Mouse (Mus musculus) frontal cortex, adult (tissue): Measurements from ENCODE around the gene Spata3.
"Not testable (repeated sequence)": the region's sequence is repeated elsewhere in the genome, so short reads cannot be mapped to it uniquely, and the experiment has no call there.

Experiments used
- ATAC-seq: cut with Nextera tagmentation; 2 replicates; pipeline ENCODE4 v1.9.2; 2017; ENCODE audit warnings: mild to moderate bottlenecking, moderate library complexity, mixed read lengths; ENCODE audit not compliant: low TSS enrichment

Spata3 gene

DNA sequence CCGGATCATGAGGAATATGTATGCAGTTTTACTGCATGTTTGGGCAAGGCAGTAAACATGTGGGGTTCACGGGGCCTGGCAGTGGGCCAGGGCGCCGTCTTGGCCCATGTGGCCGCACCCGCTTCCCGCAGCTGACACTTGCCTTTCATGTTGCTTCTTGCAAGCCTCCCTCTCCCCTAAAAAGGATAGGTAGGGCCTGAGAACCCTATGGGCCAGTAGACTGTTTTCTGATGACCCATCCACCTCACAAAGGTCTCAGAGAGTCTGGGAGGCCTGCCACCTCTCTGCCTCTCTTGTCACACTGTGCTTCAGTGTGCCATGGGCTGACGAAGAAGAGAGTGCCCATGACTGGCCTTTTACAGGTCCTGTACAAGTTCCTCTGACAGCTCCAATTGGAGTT, at the start of gene Spata3:
Gene Spata3 (plus strand): TSS at position 301 of the 400 bp plus-strand sequence.
- no peak for ATAC-seq

DNA sequence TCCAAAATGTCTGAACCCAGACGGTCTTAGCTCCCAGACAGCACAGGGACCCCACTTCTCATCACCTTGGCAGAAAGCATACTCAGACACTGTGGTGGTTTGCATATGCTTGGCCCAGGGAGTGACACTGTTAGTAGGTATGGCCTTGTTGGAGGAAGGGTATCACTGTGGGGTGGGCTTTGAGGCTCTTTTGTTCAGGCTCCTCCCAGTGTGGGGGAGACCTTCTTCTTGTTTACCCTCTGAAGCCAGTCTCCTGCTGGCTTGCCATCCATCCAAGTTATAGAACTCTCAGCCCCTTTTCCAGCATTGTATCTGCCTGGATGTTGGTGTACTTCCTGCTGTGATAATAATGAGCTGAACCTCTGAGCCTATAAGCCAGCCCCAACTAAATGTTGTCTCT, 47.5 kb upstream of the Spata3 start:
- ATAC-seq = no peak

DNA sequence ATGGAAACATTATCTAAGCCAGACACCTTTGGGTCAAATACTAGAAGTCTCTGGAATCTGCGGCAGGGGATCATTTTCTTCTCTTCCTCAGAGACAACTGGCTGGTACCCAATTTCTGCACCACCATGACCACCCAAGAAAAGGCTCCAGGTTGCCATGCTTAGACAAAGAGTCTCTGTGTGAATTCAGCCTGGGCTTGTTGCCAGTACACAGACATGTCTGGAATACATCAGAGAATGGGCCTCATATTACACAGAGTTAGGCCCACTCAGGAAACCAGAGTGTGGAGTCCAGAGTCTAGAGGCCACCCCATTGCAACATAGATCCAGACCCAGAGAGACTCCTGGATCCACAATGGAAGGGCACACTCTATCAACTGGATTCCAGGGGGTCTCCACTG, 47.1 kb upstream of the Spata3 start:
- ATAC-seq = no peak

DNA sequence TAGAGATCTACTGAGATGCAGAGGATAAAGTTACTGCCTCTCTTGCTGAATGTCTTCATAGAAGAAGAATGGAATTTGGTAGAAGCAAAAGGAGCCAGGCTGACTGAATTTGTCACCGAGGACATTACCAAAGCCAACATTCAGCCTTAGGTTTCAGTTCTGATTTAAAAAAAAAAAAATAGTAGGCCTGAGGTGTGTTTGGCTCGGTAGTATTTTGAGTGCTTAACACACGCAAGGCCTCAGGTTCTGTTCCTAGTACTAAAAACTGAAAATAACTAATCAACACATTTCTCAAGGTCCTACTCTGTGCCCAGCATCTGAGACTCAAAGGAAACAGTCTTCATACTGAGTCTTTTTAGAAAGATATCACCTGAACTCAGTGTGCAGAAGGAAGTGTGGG, 45.5 kb upstream of the Spata3 start:
- ATAC-seq = no peak

DNA sequence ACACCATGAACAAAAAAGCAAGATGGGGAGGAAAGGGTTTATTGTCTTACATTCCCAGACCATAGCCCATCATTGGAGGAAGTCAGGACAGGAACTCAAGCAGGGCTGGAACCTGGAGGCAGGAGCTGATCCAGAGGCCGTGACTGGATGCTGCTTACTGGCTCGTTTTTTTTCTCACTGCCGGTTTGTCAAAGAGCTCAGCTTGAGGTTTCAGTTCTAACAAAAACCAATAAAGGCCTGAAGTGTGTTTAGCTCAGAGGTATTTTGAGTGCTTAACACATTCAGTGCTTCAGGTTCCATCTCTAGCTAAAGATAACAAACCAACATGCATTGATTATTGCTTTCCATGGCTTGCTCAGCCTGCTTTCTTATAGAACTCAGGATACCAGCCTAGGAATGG, 44.3 kb upstream of the Spata3 start:
- no peak for ATAC-seq

DNA sequence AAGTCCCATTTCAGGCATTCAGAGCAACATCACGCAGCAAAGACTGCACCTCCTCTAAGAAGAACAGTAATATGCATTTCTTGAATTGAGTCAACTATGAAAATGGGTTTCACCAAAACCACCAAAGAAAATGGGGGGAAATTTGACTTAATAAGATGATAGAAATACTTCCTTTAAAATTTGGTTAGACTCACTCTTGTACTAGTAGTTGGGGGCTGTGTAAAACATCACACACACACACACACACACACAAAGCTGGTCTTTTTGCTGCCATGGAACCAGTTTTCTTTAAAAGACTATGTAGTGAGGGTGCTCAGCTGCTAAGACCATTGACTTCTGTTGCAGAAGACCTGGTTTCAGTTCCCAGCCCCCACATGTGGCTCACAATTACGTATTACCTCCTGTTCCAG, 43.1 kb upstream of the Spata3 start:
- no peak for ATAC-seq

DNA sequence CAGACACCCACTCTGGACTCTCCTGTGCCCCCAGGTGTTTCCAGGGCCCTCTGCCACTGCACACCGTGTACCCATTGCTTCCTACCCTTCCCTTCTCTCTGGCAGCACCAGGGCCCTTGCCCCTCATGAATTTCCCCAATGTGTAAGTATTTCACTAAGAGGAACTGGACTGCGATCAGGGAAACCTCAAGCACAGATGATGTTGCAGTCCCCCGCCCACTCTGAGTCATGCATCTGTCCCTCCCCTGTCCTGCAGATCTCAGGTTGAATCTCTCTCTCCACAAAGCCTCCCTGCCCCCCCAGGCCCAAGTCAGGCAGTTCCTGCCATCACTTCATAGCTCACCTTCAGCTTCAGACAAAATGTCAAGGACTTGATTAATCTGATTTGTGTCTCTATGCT, 38.9 kb upstream of the Spata3 start:
- no peak for ATAC-seq

DNA sequence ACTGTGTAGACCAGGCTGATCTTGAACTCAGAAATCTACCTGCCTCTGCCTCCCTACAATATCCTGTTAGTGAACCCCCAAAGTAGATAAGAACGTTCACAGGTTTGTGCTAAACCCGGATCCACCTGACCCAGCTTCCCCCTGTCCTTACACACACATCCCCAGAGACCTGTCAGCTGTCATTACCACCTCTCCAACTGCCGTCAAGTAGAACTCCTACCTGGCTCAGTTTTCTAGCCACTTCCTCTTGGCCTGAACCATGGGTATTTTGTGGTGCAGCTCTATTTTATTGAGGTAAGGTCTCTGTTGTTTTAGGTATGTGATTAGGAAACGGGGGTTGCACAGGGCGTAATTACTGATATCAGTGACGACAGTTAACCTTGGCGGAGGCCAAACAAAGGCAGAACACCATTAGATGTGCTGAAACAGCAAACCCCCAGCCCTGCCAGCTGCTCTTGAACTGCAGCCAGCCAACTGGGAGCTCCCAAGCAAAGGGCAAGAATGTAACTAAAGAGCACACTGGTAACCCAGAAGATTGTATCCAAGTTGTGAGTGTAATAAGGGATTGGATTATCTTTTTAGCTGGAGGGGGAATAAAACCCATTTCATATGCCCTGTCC, 34.8 kb upstream of the Spata3 start:
- no peak for ATAC-seq

DNA sequence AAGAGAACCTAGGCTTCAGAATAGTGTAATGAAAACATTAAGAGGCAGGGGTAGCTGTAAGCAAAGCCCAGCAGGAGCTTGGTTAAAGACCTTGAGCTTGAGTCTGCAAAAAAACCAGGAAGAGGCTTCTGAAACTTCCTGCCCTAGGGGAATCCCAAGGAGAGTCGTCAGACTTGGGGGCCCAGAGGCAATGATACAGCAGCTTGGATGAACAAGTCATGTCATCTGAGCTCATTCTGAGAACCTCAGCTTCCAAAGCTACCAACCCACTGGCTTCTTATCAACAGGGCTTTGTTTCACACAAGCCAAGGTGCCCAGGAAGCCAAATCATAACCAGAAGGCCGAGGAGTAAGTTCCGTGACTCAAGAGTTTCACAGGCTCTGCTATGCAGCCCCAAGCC, 30.8 kb upstream of the Spata3 start:
- ATAC-seq = no peak

DNA sequence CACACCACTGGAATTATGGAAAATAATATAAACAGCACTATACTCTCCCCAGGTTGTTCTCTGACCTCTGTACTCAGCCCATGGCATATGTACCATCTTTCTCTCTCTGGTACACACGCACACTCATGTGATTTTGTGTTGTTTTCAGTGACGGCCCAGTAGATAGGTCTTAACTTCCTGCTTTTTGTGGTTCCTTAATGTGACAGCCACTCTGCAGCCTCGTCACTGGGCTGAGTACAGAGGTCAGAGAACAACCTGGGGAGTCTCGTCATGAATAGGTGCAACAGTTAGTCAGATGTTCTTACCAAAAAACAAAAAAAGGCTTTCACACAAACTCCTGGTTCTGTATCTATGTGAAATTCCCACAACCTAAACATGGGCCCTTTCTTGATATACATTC, 28.3 kb upstream of the Spata3 start:
- no peak for ATAC-seq

DNA sequence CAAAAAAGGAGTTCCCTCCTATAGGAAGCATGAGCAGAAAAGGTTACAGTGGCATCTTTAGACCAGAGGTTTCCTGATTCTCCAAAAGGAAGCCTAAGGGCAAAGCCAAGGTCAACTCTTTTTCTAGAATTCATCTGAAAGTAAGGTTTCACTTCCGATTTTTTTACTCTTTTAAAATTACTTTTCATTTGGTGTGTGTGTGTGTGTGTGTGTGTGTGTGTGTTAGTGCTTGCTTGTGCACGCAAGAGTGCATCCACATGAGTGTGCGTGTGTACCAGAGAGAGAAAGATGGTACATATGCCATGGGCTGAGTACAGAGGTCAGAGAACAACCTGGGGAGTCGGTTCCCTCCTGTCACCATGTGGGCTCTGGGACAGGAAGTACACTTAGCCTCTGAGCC, 27.7 kb upstream of the Spata3 start:
- not testable (repeated sequence) for ATAC-seq

DNA sequence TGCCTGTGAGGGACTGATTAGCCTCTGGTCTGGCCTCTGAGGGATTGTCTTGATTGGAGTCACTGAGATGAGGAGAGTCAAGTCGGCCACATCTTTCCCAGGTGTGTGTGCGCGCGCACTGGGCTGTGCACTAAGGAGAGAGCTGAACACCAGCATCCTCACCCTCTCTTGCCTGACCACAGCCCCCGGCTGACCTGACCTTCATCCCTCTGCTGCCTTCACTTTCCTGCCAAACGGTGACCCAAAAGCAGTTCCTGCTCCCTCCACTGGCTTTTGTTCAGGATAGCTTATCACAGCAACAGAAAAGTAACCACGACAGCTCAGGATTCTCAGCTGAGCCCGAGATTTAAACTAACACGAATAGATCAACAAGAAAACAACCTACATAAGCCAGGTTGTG, 24.4 kb upstream of the Spata3 start:
- ATAC-seq = no peak

DNA sequence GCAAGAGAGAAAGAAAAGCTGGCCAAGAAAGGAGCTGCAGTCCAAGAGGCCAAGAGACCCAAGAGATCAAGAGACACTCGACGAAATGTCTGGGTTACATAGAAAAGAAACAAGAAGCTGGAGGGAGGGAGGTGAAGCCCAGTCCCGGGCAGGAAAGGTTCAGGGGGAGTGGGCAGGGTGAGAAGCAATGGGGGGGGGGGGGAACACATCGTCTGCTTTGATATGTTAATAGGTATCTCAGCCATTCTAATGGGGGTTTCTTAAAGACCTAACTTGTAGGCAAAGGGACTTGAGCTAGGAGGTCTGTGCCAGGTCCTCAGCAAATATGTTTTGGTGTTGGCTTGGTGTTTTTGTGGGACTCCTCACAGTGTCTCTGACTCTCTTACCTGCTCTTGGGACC, 23.1 kb upstream of the Spata3 start:
- ATAC-seq = no peak

DNA sequence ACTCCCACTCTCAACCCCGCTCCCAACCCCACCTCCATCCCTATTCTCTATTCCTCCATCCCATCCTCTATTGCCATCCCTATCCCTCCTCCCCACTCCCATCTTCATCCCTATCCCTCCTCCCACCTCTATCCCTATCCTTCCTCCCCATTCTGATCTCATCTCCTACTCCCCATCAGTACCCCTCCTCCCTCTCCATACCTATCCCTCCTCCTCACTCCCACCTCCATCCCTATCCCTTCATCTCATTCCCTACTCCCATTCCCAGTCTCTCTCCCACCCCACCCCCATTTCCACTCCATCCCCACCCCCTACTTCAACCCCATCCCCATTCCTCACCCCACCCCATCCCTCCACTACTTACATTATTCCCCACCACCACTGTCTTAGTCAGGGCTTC, 19.4 kb upstream of the Spata3 start:
- no peak for ATAC-seq

DNA sequence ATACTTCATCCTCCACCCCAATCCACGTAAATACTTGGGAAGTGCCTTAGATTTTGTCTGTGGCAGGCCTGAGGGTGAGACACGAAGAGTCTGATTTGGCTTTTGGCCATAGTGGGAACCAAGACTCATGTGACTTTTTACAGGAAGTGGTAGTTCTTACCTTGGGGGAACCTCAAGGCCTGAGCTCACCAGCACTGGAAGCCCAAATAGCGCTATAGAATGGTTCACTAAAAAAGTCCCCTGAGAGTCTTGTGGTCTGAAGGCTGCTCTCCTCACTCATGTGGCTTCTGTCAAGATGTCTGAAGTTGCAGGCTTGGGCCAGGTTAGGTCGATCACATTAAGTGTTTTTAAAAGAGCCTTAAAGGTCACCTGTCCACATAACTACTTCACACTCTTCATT, 18.6 kb upstream of the Spata3 start:
- no peak for ATAC-seq

DNA sequence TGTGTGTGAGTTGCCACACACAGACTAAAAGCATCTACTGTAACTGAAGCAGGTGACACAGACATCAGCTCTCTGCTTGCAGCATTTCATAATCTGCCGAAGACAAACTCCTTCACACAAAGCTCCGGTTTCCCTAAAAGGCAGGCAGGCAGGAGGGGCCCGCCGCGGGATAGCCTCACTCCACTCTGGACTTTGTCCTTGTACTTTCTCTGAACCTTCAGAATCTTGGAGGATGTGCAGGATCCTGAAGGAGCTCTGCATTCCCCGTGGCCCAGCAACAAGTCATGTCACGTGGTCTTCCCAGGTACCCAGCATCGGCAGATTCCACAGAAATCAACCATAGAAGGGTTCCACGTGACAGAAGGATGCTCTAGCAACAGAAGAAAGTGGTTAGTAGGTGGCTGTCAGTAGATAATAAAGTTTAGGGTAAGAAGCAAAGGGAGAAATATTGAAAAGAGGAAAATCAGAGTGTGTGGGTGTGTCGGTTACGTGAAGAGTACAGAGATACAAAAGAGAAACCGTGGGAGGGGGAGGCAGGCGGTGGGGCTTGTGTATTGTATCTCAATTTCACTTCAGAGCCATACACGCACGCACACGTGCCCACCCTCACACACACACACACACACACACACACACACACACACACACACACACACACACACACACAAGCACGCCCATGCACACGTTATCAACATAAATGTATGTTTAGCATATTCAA, 16.6 kb upstream of the Spata3 start:
- ATAC-seq = peak; percentile 88

DNA sequence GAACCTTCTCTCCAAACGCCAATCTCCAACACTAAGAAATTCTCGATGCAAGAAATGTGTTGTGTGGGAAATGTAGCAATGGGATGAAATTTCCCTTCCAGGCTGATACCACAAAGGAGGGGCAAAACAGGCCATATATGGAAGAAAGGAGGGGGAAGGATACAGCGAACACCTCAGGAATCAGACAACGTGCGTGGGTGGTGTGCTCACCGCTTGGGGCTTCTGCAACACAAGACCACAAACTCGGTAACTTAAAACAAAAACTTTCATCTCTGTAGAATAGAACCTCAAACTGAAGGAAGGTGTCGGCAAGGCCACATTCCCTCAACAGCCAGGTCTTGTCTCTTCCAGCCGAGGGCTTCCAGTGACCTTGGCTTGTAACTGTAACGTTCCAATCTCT, 11.1 kb upstream of the Spata3 start:
- 0 out of 2 replicates have a peak, but pooled peaks have one; percentile 36 for ATAC-seq

DNA sequence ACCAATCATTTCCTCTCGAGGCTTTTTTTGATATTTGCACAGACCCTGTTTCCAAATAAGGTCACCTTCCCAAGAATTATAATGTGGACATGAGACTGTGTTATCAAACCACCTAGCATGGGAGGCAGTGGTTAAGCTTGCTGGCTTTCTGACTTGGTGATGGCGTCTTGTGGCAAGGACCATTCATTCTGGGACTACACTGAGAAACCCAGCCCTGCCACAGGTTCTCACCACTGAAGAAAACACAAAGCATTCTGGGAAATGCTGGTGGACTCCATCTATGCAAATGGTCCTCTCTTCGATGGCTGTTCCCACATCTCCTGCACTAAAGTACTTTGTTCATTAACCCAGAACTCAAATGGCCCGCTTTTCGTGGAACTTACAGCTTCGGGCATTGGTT, 10.6 kb upstream of the Spata3 start:
- ATAC-seq = no peak

DNA sequence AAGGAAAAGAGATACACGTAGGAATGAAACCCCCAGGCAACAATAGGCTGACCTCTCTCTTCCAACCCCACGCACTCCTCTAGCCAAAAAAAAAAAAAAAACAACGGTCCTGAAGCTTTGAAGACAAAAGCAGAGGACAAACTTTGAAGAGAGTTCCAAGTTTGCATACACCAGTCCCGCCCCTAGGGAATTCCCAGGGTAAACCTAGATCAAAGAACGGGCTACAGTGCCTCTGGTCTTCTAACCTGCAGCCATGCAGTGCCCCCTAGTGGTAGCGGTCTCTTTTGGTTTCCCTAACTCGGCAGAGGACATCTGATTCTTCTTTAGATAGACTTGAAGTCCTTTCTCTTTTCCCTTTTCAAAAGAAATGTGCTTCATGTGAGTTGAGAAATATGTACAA, 8.8 kb upstream of the Spata3 start:
- peak; percentile 97 for ATAC-seq

DNA sequence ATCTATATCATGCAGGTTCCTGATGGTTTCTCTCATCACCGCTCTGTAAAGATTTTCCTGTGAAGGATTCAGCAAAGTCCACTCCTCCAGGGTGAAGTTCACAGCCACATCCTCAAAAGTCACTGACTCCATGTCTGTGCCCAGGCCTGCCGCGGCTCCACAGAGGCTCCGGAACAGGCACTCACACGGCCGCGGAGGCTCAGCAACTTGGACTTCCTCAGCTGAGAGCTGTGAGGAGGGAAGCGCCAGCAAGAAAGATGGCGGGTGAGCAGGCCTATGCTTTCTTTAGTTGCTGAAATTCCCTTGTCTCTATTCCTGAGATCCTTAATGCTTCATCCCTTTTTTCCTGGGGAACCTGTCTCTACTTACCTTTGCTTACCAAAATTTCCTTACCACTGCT, 858 bp upstream of the Spata3 start:
- peak; percentile 66; the same call in 1 of the 2 replicates for ATAC-seq

DNA sequence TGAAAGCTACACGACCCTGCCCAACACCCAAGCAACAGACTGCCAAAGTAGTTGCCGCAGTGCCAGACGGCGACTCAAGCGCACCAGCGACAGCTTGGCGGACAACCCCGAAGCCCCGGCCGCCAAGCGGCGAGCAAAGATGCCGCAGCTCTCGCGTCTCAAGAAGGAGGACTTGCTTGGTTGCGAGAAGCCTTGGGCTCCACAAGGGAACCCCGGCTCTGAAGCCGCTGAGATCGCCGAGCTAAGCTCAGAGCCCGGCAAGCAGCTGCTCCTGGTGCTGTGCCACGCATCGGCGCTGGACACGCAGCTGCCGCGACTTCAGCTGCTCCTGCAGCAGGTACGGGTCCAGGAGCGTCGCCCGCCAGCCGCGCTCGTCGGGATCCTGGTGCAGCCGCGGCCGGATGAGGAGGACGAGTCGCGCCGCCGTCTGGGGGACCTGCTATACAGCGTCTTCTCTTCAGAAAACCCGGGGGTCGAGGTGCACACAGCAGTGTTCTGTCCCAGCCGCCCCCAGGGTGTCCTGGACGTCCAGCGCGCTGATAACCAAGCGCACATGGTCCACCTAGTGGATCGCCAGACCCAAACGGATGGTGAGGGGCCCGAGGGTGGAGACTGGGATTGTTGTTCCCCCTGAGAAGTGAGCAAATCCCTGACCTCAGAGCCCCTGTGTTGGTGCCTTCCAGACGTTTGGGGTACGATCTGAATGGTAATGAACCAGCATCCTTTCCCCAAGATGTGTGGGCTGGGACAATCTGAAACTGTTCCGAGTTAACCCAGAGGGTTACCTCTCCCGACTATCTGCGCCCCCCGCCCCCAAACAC, 1.8 kb downstream of the Spata3 start:
- ATAC-seq = peak; percentile 80

DNA sequence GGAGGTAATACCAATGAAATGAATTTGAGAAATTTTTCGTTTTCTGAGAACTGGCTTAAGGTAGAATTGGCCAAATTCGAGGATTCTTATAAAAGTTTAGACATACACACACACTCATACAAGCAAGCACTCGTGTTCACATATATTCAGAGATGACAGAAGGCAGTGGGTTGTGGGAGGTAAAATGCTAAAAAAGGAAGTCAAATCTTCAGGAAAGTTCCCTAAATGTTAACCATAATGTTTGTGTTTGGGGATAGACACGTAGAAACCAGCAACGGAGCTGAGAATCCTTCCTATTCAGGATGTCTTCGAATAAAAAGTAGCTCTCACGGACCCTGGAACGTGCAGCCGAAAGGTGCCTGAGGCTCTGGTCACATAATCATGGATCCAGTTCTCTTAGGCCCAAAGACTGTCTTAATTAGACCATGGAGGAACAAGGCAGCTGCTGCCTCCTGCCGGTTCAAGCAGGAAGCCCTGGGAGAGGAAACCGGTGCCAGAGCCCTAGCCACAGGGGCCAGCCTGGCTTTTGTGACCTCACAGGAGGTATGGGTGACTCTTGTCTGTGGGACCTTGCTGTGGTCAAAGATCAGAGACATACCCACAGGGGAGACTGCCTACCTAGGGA, 4.9 kb downstream of the Spata3 start:
- ATAC-seq = peak; percentile 68
